In genomic region chr12:98850767-98851166, GRCm38 (mm10) we compare ENCODE assay signal across 8 mouse cellular contexts. TPM values are rescaled to one million over a fixed set of nuclear protein-coding genes. Genes with fewer than 3 reads are reported as not detected.
A peak's percentile ranks its signal among the peaks of the same experiment; 100 is the strongest.
DNase-seq lines count a peak whose midpoint lies in the region; ATAC-seq lines count a peak whose summit lies in the region.

No protein-coding gene starts in this region.

- no peak overlapping the region for H3K9ac ChIP-seq in heart, embryonic 11.5 days (ENCODE audit: low read depth, low read length)

- H3K4me1 ChIP-seq in heart, embryonic 11.5 days (ENCODE audit: control insufficient read depth, insufficient read depth, low read length) = no peaks in the 10 kb centered on the region

- no peak overlapping the region for H3K4me2 ChIP-seq in heart, embryonic 11.5 days

- H3K36me3 ChIP-seq in heart, embryonic 11.5 days (ENCODE audit: control insufficient read depth, insufficient read depth, low read length) = no peaks in the 10 kb centered on the region

- no peak overlapping the region for H3K4me3 ChIP-seq in heart, embryonic 11.5 days (ENCODE audit: low read depth, low read length)

- no peaks in the 10 kb centered on the region for H3K27me3 ChIP-seq in heart, embryonic 11.5 days (ENCODE audit: control insufficient read depth, insufficient read depth, low read length)

- ATAC-seq in heart, embryonic 11.5 days (replicated peaks; ENCODE audit: insufficient number of reproducible peaks, low FRiP score, low TSS enrichment) = no peak

- H3K27ac ChIP-seq in heart, embryonic 11.5 days (ENCODE audit: low read depth, low read length) = no peak overlapping the region

- no peaks in the 10 kb centered on the region for H3K9me3 ChIP-seq in heart, embryonic 11.5 days (replicated peaks; ENCODE audit: control insufficient read depth, low read length)

- DNase-seq in heart, adult 8-10 months (ENCODE audit: low spot score) = peak; percentile 5
- DNase-seq in A20 (ENCODE audit: low read depth, low spot score) = peak; percentile 52
- DNase-seq in T-cell, adult 2 months (ENCODE audit: low spot score) = peak; percentile 47
- peak; percentile 28 to 55 for DNase-seq in cerebellum, postnatal 4 days (ENCODE audit: low spot score in 2 of 2)
- DNase-seq in kidney, postnatal 36 days = peak; percentile 66 to 87
- peak; percentile 62 for DNase-seq in naive thymus-derived CD4-positive, alpha-beta T cell, adult 2 months (ENCODE audit: low read depth)
- peak; percentile 76 for DNase-seq in thymus, postnatal 14 days

- 24% methylated on average over 3 of the region's 3 CpGs for WGBS in heart, embryonic 11.5 days (ENCODE audit: insufficient replicate concordance)

RNA-seq across cellular contexts. Expression of gene Eml5, which starts 50.5 kb away (rescaled TPM):
- total RNA-seq in heart, adult 8-10 months (2022) = 1 to 10 TPM; 3.7 to 4.3 (median 4.0) TPM
- polyA plus RNA-seq in heart, embryonic 11.5 days (2014; fragmentation: Nextera tagmentation; extraction: Ambion mirVana) = 3.9 and 4.7 TPM in 2 replicates

Comparison
In these comparisons a context has a peak if more than half of its experiments do, and no peak if none do; other contexts are left out.
1. DNase-seq: peak in every context shown above with its lines; median percentile 76 in kidney, postnatal 36 days; 76 in thymus, postnatal 14 days; 62 in naive thymus-derived CD4-positive, alpha-beta T cell, adult 2 months; 52 in A20; 47 in T-cell, adult 2 months; 42 in cerebellum, postnatal 4 days; 5 in heart, adult 8-10 months.